Mouse (Mus musculus) inflammation-experienced regulatory T-cells (primary cell): ENCODE results near the gene Cys1. TPM values are rescaled to one million over a fixed set of nuclear protein-coding genes. Genes with fewer than 3 reads are reported as not detected.

Source experiments
- polyA plus RNA-seq, 2 experiments: library from polyadenylated mRNA; unstranded; fragments of 100-300 nt; shearing (Covaris generic); gene quantifications; one replicate each; pipeline ENCODE4 v1.2.1; 2017

The Cys1 gene
- 1 to 10 TPM in 1 of 2 experiments, under 1 TPM in 1; 0.53 to 1.0 TPM for polyA plus RNA-seq

DNA sequence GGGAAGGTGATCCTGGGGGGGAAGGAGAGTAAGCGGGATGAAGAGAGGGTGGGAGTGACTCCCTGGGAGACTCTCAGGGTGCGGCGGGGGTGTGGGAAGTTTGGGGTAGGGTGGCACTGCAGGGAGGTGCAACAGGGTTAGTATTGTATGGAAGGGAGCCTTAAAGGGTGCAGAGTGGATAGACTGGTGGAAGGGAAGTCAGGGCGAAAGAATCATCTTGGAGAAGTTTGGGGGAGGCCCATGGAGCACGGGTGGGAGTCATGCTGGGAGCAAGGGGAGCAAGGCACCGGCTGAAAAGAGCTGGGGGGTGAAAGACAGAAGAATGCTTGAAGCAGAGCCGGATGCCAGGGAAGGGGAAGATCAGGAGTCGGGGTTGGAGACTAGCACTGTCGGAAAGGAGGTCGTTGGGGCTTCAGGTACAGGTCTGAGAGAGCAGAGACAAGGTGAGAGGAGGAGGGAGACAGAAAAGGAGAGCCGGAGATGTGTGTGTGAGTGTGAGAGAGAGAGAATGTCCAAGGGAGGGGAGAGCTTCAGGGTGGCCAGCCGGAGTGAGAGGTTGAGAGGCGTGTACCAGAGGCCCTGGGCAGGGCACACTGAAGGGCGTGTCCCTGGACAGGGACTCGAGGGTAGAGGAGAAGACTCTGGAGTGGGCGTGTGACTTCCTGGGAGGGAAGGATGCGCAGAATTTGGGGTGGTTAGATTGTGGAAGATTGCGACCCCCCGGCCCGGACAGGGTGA is at the start of gene Cys1:
Cys1 (minus strand) TSS at position 528 of the 738 bp plus-strand sequence.

DNA sequence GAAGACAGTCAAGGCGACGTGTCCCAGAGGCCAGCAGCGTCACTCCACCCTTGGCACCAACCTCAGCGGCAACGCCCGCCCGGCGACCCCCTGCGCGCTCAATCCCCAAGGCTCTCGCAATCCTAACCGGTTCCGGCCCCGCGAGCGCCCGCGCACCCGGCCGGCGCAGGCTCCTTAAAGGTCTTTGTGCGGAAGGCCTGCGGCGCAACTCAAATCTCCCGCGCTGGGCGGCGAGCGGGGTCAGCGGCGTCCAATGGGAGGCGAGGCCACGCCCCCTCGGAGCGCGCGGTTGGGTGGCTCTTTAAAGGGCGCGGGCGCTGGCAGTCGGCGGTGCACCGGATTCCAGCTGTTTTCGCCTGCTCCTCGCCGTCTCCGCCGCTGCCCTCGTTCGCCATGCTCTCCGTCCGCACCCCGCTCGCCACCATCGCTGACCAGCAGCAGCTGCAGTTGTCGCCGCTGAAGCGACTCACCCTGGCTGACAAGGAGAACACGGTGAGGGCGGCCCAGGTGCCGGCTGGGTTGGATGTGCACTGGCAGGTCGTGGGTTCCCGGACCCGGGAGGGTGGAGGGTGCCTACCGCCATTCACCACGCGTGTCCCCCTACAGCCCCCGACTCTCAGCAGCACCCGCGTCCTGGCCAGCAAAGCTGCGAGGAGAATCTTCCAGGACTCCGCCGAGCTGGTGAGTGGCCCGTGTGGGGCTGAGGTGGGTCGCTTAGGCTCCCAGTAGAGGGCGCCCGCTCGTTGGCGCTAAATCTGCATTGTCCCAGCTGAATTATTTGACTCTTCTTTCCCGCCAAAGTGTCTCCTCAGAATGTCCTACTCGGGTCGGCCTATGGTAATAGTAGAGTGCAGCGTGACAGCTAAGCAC is 26.6 kb upstream of the Cys1 start, which contains the start of gene Rrm2:
Rrm2 (plus strand) TSS at position 288 of the 870 bp plus-strand sequence.

DNA sequence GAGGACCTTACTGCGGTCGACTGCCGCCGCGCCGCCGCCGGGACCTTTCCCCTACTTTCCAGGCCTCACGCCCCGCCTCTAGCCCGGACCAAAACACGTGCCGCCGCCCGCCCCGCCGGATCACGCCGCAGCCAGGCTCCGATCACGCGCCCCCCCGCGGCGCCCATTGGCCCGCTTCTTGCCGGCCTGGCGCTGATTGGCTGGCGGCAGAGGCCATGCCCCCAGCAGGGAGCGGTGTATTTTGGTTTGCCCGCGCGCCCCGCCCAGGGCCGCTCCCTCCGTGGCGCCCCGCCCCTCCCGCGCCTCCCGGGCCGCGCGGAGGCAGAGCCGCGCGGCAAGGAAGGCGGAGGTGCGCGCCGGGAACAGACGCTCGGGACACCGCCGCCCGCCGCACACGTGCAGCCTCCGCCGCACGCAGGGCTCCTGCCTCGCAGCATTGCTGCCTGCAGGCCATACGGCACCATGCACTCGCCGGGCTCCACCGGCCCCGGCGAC is 30.5 kb downstream of the Cys1 start, which contains the start of gene Klf11:
Klf11 (plus strand) TSS at position 212 of the 495 bp plus-strand sequence.

Other genes with a start within 250 kb of the Cys1 start
- gene Taf1b, start 183.5 kb downstream of the Cys1 start, polyA plus RNA-seq = 10 to 100 TPM; 74.6 to 82.3 TPM
- 10 to 100 TPM in 1 of 2 experiments, 1 to 10 TPM in 1; 7.8 to 13.7 TPM for gene Grhl1, start 109.5 kb downstream of the Cys1 start, polyA plus RNA-seq
- gene Klf11, start 30.5 kb downstream of the Cys1 start, polyA plus RNA-seq = 10 to 100 TPM in 1 of 2 experiments, 1 to 10 TPM in 1; 6.0 to 12.0 TPM
- gene Rrm2, start 26.4 kb upstream of the Cys1 start, polyA plus RNA-seq = 10 to 100 TPM; 11.6 to 12.0 TPM
- gene Mboat2, start 149.1 kb upstream of the Cys1 start, polyA plus RNA-seq = under 1 TPM in 1 of 2 experiments, not detected in 1; 0.49 TPM